Mouse (Mus musculus) hindbrain, embryonic 16.5 days (tissue): ENCODE results near the gene Slc6a5. TPM values are rescaled to one million over a fixed set of nuclear protein-coding genes. Genes with fewer than 3 reads are reported as not detected.

Source experiments
- ATAC-seq: fragments of 200-750 bp; cut with Nextera tagmentation; 2 replicates; pipeline ENCODE4 v1.8.0; 2017; ENCODE audit warnings: moderate TSS enrichment, moderate library complexity
- H3K27ac ChIP-seq: fragments of 300-500 bp; sonication (generic); 2 replicates; pipeline ENCODE4 v1.5.1; 2014; ENCODE audit warnings: low read depth, mild to moderate bottlenecking, control low read depth, low read length, moderate library complexity
- H3K27me3 ChIP-seq: fragments of 300-500 bp; sonication (generic); replicated peaks from 2 replicates; pipeline ENCODE4 v1.6.1; 2014; ENCODE audit warnings: low read length; ENCODE audit not compliant: control insufficient read depth, insufficient read depth
- H3K36me3 ChIP-seq: fragments of 300-500 bp; sonication (generic); 2 replicates; pipeline ENCODE4 v1.6.1; 2014; ENCODE audit warnings: mild to moderate bottlenecking, low read length, moderate library complexity, mixed read lengths; ENCODE audit not compliant: control insufficient read depth, insufficient read depth
- H3K4me1 ChIP-seq: fragments of 300-500 bp; sonication (generic); 2 replicates; pipeline ENCODE4 v1.6.1; 2014; ENCODE audit warnings: low read depth, low read length; ENCODE audit not compliant: control insufficient read depth, insufficient read depth
- H3K4me2 ChIP-seq: fragments of 300-500 bp; sonication (generic); 2 replicates; pipeline ENCODE4 v1.6.1; 2014; ENCODE audit warnings: mild to moderate bottlenecking, low read length, control low read depth, moderate library complexity
- H3K4me3 ChIP-seq: fragments of 300-500 bp; sonication (generic); 2 replicates; pipeline ENCODE4 v1.5.1; 2014; ENCODE audit warnings: mild to moderate bottlenecking, low read length, control low read depth, moderate library complexity
- H3K9ac ChIP-seq: fragments of 300-500 bp; sonication (generic); 2 replicates; pipeline ENCODE4 v1.6.1; 2014; ENCODE audit warnings: low read depth, mild to moderate bottlenecking, control low read depth, low read length, moderate library complexity
- H3K9me3 ChIP-seq: fragments of 300-500 bp; sonication (generic); 2 replicates; pipeline ENCODE4 v1.6.1; 2014; ENCODE audit warnings: mild to moderate bottlenecking, low read length, moderate library complexity; ENCODE audit not compliant: control insufficient read depth
- WGBS: fragments of 180-500 bp; shearing (Covaris S2); extraction: QIAGEN DNeasy Blood & Tissue Kit; methylation state at CpG from one replicate; pipeline ENCODE4 v1.1.7; 2014; 5-methylcytosine and 5-hydroxymethylcytosine counted together
- polyA plus RNA-seq: library from polyadenylated mRNA; unstranded; fragments of >200 nt; fragmentation: Nextera tagmentation; extraction: Ambion mirVana; gene quantifications from 2 replicates; pipeline ENCODE4 v1.2.1, GENCODE M21; 2015

Gene Slc6a5
- polyA plus RNA-seq, 1 experiment from 2014 or later, result 15.7 TPM

- Histone ChIP-seq H3K9me3 (no peaks in the 10 kb centered on the region), H3K4me2 (peak overlapping the region; percentile 30), H3K36me3 (no peaks in the 10 kb centered on the region), H3K9ac (peak overlapping the region; percentile 51), H3K4me1 (peaks cover 7% of the 10 kb centered on the region), H3K27me3 (peaks cover 33% of the 10 kb centered on the region), H3K27ac (peak overlapping the region; percentile 67), H3K4me3 (peak overlapping the region; percentile 41)
- 2% methylated on average over 16 of the region's 16 CpGs for WGBS
- ATAC-seq, result no peak
Observed at GRCm38 (mm10) chr7:49910361-49910760, 415 bp downstream of the Slc6a5 start.

GRCm38 (mm10) chr7:49911147-49911946 is 1.4 kb downstream of the Slc6a5 start:
- H3K4me1 ChIP-seq, result peaks cover 7% of the 10 kb centered on the region

GRCm38 (mm10) chr7:49911947-49912262 is 2.0 kb downstream of the Slc6a5 start:
- Histone ChIP-seq H3K9me3 (no peaks in the 10 kb centered on the region), H3K4me2 (peak overlapping the region; percentile 48), H3K36me3 (no peaks in the 10 kb centered on the region), H3K27ac (peak overlapping the region; percentile 78), H3K4me1 (peaks cover 7% of the 10 kb centered on the region), H3K4me3 (peak overlapping the region; percentile 41), H3K9ac (peak overlapping the region; percentile 57), H3K27me3 (peaks cover 38% of the 10 kb centered on the region)
- no peak for ATAC-seq
- WGBS, result under 1% methylated on average over 26 of the region's 26 CpGs

More at GRCm38 (mm10) chr7:49911147-49911946, 1.4 kb downstream of the Slc6a5 start:
- 4% methylated on average over 23 of the region's 23 CpGs for WGBS
- Histone ChIP-seq H3K36me3 (no peaks in the 10 kb centered on the region), H3K9me3 (no peaks in the 10 kb centered on the region), H3K4me3 (peak overlapping the region; percentile 41), H3K27ac (peak overlapping the region; percentile 78), H3K27me3 (peaks cover 35% of the 10 kb centered on the region), H3K4me2 (peak overlapping the region; percentile 48), H3K9ac (peak overlapping the region; percentile 57)
- no peak for ATAC-seq

- 0% methylated on average over 4 of the region's 4 CpGs for WGBS
- H3K4me1 ChIP-seq, result peaks cover 4% of the 10 kb centered on the region; the same call in 1 of the 2 replicates
- H3K9me3 ChIP-seq, result no peaks in the 10 kb centered on the region
- peak overlapping the region; percentile 47 for H3K4me2 ChIP-seq
- peak overlapping the region; percentile 52; the same call in 1 of the 2 replicates for H3K9ac ChIP-seq
- H3K4me3 ChIP-seq, result peak overlapping the region; percentile 41
- peak; percentile 31; the same call in 1 of the 2 replicates for ATAC-seq
- peak overlapping the region; percentile 73 for H3K27ac ChIP-seq
- no peaks in the 10 kb centered on the region for H3K36me3 ChIP-seq
- H3K27me3 ChIP-seq, result peaks cover 42% of the 10 kb centered on the region
Observed at GRCm38 (mm10) chr7:49913164-49913563, 3.2 kb downstream of the Slc6a5 start.

- Histone ChIP-seq H3K4me3 (peak overlapping the region; percentile 24), H3K27ac (peak overlapping the region; percentile 73; the same call in 1 of the 2 replicates), H3K9me3 (no peaks in the 10 kb centered on the region), H3K4me2 (peak overlapping the region; percentile 47), H3K36me3 (no peaks in the 10 kb centered on the region), H3K9ac (no peak overlapping the region), H3K4me1 (peaks cover 4% of the 10 kb centered on the region; the same call in 1 of the 2 replicates), H3K27me3 (peaks cover 42% of the 10 kb centered on the region)
- ATAC-seq, result no peak
- WGBS, result under 1% methylated on average over 5 of the region's 5 CpGs
Observed at GRCm38 (mm10) chr7:49913728-49914328, 3.9 kb downstream of the Slc6a5 start.

GRCm38 (mm10) chr7:49914946-49915345 is 5.0 kb downstream of the Slc6a5 start:
- H3K4me1 ChIP-seq, result peaks cover 4% of the 10 kb centered on the region; the same call in 1 of the 2 replicates
- H3K9me3 ChIP-seq, result peaks cover 3% of the 10 kb centered on the region; the same call in 1 of the 2 replicates
- ATAC-seq, result no peak
- peak overlapping the region; percentile 19; the same call in 1 of the 2 replicates for H3K27ac ChIP-seq
- 5% methylated on average over 9 of the region's 9 CpGs for WGBS
- peaks cover 38% of the 10 kb centered on the region for H3K27me3 ChIP-seq
- no peaks in the 10 kb centered on the region for H3K36me3 ChIP-seq
- peak overlapping the region; percentile 47 for H3K4me2 ChIP-seq
- H3K9ac ChIP-seq, result peak overlapping the region; percentile 24; the same call in 1 of the 2 replicates
- peak overlapping the region; percentile 24 for H3K4me3 ChIP-seq

- peak overlapping the region; percentile 13; the same call in 1 of the 2 replicates for H3K4me3 ChIP-seq
- H3K36me3 ChIP-seq, result no peaks in the 10 kb centered on the region
- H3K27me3 ChIP-seq, result peaks cover 35% of the 10 kb centered on the region
- H3K4me1 ChIP-seq, result peaks cover 4% of the 10 kb centered on the region; the same call in 1 of the 2 replicates
- no peak overlapping the region for H3K9ac ChIP-seq
- peak overlapping the region; percentile 47 for H3K4me2 ChIP-seq
- peaks cover 3% of the 10 kb centered on the region; the same call in 1 of the 2 replicates for H3K9me3 ChIP-seq
- no peak overlapping the region for H3K27ac ChIP-seq
- ATAC-seq, result no peak
- WGBS, result 1% methylated on average over 11 of the region's 11 CpGs
Observed at GRCm38 (mm10) chr7:49915471-49915870, 5.5 kb downstream of the Slc6a5 start.

- H3K9ac ChIP-seq, result no peak overlapping the region
- H3K36me3 ChIP-seq, result no peaks in the 10 kb centered on the region
- H3K4me3 ChIP-seq, result no peak overlapping the region
- H3K27me3 ChIP-seq, result peaks cover 20% of the 10 kb centered on the region
- ATAC-seq, result no peak
- 83% methylated on average over 4 of the region's 4 CpGs for WGBS
- peaks cover 5% of the 10 kb centered on the region for H3K4me1 ChIP-seq
- no peak overlapping the region for H3K27ac ChIP-seq
- H3K4me2 ChIP-seq, result no peak overlapping the region
- H3K9me3 ChIP-seq, result peaks cover 3% of the 10 kb centered on the region; the same call in 1 of the 2 replicates
Observed at GRCm38 (mm10) chr7:49919494-49919893, 9.5 kb downstream of the Slc6a5 start.

GRCm38 (mm10) chr7:49920751-49921150 is 10.8 kb downstream of the Slc6a5 start:
- WGBS, result 64% methylated on average over 4 of the region's 4 CpGs
- H3K36me3 ChIP-seq, result no peaks in the 10 kb centered on the region
- H3K4me1 ChIP-seq, result peaks cover 5% of the 10 kb centered on the region
- peaks cover 18% of the 10 kb centered on the region for H3K27me3 ChIP-seq
- ATAC-seq, result no peak
- no peak overlapping the region for H3K9ac ChIP-seq
- no peak overlapping the region for H3K4me3 ChIP-seq
- no peak overlapping the region for H3K4me2 ChIP-seq
- no peak overlapping the region for H3K27ac ChIP-seq
- peaks cover 3% of the 10 kb centered on the region; the same call in 1 of the 2 replicates for H3K9me3 ChIP-seq
